Mouse (Mus musculus): Measurements from ENCODE around the gene Iqcg. TPM values are rescaled to one million over a fixed set of nuclear protein-coding genes. Genes with fewer than 3 reads are reported as not detected.

The Iqcg gene
- polyA plus RNA-seq, 1 experiment from 2014 or later = 7.4 TPM

GRCm38 (mm10) chr16:33017677-33018349 lies 38.2 kb downstream of the Iqcg start:
- H3K4me3 ChIP-seq (ENCODE audit: low read depth, low read length) = no peak overlapping the region
- no peak overlapping the region for H3K27ac ChIP-seq (replicated peaks; ENCODE audit: low read depth, low read length)
- no peaks in the 10 kb centered on the region for H3K9me3 ChIP-seq (ENCODE audit: control insufficient read depth, low read length)
- H3K4me2 ChIP-seq (ENCODE audit: low read depth, low read length) = no peak overlapping the region
- DNase-seq (ENCODE audit: low spot score) = no peak
- WGBS = 89% methylated on average over 5 of the region's 5 CpGs
- no peak for ATAC-seq (ENCODE audit: low read depth)
- no peaks in the 10 kb centered on the region for H3K27me3 ChIP-seq (replicated peaks; ENCODE audit: control insufficient read depth, insufficient read depth, low read length)
- no peak overlapping the region for H3K9ac ChIP-seq (ENCODE audit: low read depth, low read length)
- peaks cover 24% of the 10 kb centered on the region for H3K36me3 ChIP-seq (ENCODE audit: control insufficient read depth, insufficient read depth, low read length)
- no peaks in the 10 kb centered on the region for H3K4me1 ChIP-seq (ENCODE audit: control insufficient read depth, insufficient read depth, low read length)

GRCm38 (mm10) chr16:33015986-33016385 lies 40.0 kb downstream of the Iqcg start:
- ATAC-seq (ENCODE audit: low read depth) = no peak

GRCm38 (mm10) chr16:33015396-33015907 lies 40.6 kb downstream of the Iqcg start:
- Histone ChIP-seq H3K4me1 (ENCODE audit: control insufficient read depth, insufficient read depth, low read length) (no peaks in the 10 kb centered on the region), H3K27ac (replicated peaks; ENCODE audit: low read depth, low read length) (no peak overlapping the region), H3K27me3 (replicated peaks; ENCODE audit: control insufficient read depth, insufficient read depth, low read length) (no peaks in the 10 kb centered on the region), H3K9me3 (ENCODE audit: control insufficient read depth, low read length) (no peaks in the 10 kb centered on the region), H3K4me3 (ENCODE audit: low read depth, low read length) (no peak overlapping the region), H3K9ac (ENCODE audit: low read depth, low read length) (no peak overlapping the region), H3K36me3 (ENCODE audit: control insufficient read depth, insufficient read depth, low read length) (peaks cover 46% of the 10 kb centered on the region), H3K4me2 (ENCODE audit: low read depth, low read length) (no peak overlapping the region)
- WGBS = 93% methylated on average over 3 of the region's 3 CpGs
- no peak for ATAC-seq (ENCODE audit: low read depth)
- DNase-seq (ENCODE audit: low spot score) = no peak

More at GRCm38 (mm10) chr16:33015986-33016385, 40.0 kb downstream of the Iqcg start:
- WGBS = 82% methylated on average over 2 of the region's 2 CpGs
- no peak for DNase-seq (ENCODE audit: low spot score)
- H3K9me3 ChIP-seq (ENCODE audit: control insufficient read depth, low read length) = no peaks in the 10 kb centered on the region
- no peak overlapping the region for H3K4me2 ChIP-seq (ENCODE audit: low read depth, low read length)
- H3K27me3 ChIP-seq (replicated peaks; ENCODE audit: control insufficient read depth, insufficient read depth, low read length) = no peaks in the 10 kb centered on the region
- no peaks in the 10 kb centered on the region for H3K4me1 ChIP-seq (ENCODE audit: control insufficient read depth, insufficient read depth, low read length)
- H3K36me3 ChIP-seq (ENCODE audit: control insufficient read depth, insufficient read depth, low read length) = peaks cover 40% of the 10 kb centered on the region
- no peak overlapping the region for H3K4me3 ChIP-seq (ENCODE audit: low read depth, low read length)
- H3K9ac ChIP-seq (ENCODE audit: low read depth, low read length) = no peak overlapping the region
- H3K27ac ChIP-seq (replicated peaks; ENCODE audit: low read depth, low read length) = no peak overlapping the region

GRCm38 (mm10) chr16:33014921-33015320 lies 41.1 kb downstream of the Iqcg start:
- peaks cover 51% of the 10 kb centered on the region for H3K36me3 ChIP-seq (ENCODE audit: control insufficient read depth, insufficient read depth, low read length)

GRCm38 (mm10) chr16:33013801-33014200 lies 42.2 kb downstream of the Iqcg start:
- Histone ChIP-seq H3K4me2 (ENCODE audit: low read depth, low read length) (no peak overlapping the region), H3K36me3 (ENCODE audit: control insufficient read depth, insufficient read depth, low read length) (peaks cover 62% of the 10 kb centered on the region), H3K4me1 (ENCODE audit: control insufficient read depth, insufficient read depth, low read length) (no peaks in the 10 kb centered on the region), H3K4me3 (ENCODE audit: low read depth, low read length) (no peak overlapping the region), H3K9me3 (ENCODE audit: control insufficient read depth, low read length) (no peaks in the 10 kb centered on the region), H3K27me3 (replicated peaks; ENCODE audit: control insufficient read depth, insufficient read depth, low read length) (no peaks in the 10 kb centered on the region), H3K9ac (ENCODE audit: low read depth, low read length) (no peak overlapping the region), H3K27ac (replicated peaks; ENCODE audit: low read depth, low read length) (no peak overlapping the region)
- WGBS = 94% methylated on average over 5 of the region's 5 CpGs
- ATAC-seq (ENCODE audit: low read depth) (no peak), DNase-seq (ENCODE audit: low spot score) (no peak)

More at GRCm38 (mm10) chr16:33014921-33015320, 41.1 kb downstream of the Iqcg start:
- no peak overlapping the region for H3K4me3 ChIP-seq (ENCODE audit: low read depth, low read length)
- H3K27ac ChIP-seq (replicated peaks; ENCODE audit: low read depth, low read length) = no peak overlapping the region
- H3K9ac ChIP-seq (ENCODE audit: low read depth, low read length) = no peak overlapping the region
- no peaks in the 10 kb centered on the region for H3K9me3 ChIP-seq (ENCODE audit: control insufficient read depth, low read length)
- H3K4me2 ChIP-seq (ENCODE audit: low read depth, low read length) = no peak overlapping the region
- no peaks in the 10 kb centered on the region for H3K4me1 ChIP-seq (ENCODE audit: control insufficient read depth, insufficient read depth, low read length)
- 100% methylated on average over 1 of the region's 1 CpGs for WGBS
- no peak for DNase-seq (ENCODE audit: low spot score)
- ATAC-seq (ENCODE audit: low read depth) = no peak
- no peaks in the 10 kb centered on the region for H3K27me3 ChIP-seq (replicated peaks; ENCODE audit: control insufficient read depth, insufficient read depth, low read length)

- Histone ChIP-seq H3K9me3 (ENCODE audit: control insufficient read depth, low read length) (no peaks in the 10 kb centered on the region), H3K9ac (ENCODE audit: low read depth, low read length) (no peak overlapping the region), H3K36me3 (ENCODE audit: control insufficient read depth, insufficient read depth, low read length) (peaks cover 93% of the 10 kb centered on the region), H3K4me1 (ENCODE audit: control insufficient read depth, insufficient read depth, low read length) (no peaks in the 10 kb centered on the region), H3K27ac (replicated peaks; ENCODE audit: low read depth, low read length) (no peak overlapping the region), H3K27me3 (replicated peaks; ENCODE audit: control insufficient read depth, insufficient read depth, low read length) (no peaks in the 10 kb centered on the region), H3K4me3 (ENCODE audit: low read depth, low read length) (no peak overlapping the region), H3K4me2 (ENCODE audit: low read depth, low read length) (no peak overlapping the region)
- WGBS = 81% methylated on average over 6 of the region's 6 CpGs
- ATAC-seq (ENCODE audit: low read depth) (no peak), DNase-seq (ENCODE audit: low spot score) (no peak)
Measured at GRCm38 (mm10) chr16:33010166-33010565, 45.9 kb downstream of the Iqcg start.

- no peaks in the 10 kb centered on the region for H3K4me1 ChIP-seq (ENCODE audit: control insufficient read depth, insufficient read depth, low read length)
- DNase-seq (ENCODE audit: low spot score) (no peak), ATAC-seq (ENCODE audit: low read depth) (no peak)
- H3K4me3 ChIP-seq (ENCODE audit: low read depth, low read length) = no peak overlapping the region
- H3K9me3 ChIP-seq (ENCODE audit: control insufficient read depth, low read length) = no peaks in the 10 kb centered on the region
- H3K27ac ChIP-seq (replicated peaks; ENCODE audit: low read depth, low read length) = no peak overlapping the region
- no peaks in the 10 kb centered on the region for H3K27me3 ChIP-seq (replicated peaks; ENCODE audit: control insufficient read depth, insufficient read depth, low read length)
- 80% methylated on average over 7 of the region's 7 CpGs for WGBS
- peaks cover 82% of the 10 kb centered on the region for H3K36me3 ChIP-seq (ENCODE audit: control insufficient read depth, insufficient read depth, low read length)
- H3K9ac ChIP-seq (ENCODE audit: low read depth, low read length) = no peak overlapping the region
- H3K4me2 ChIP-seq (ENCODE audit: low read depth, low read length) = no peak overlapping the region
Measured at GRCm38 (mm10) chr16:33007436-33007835, 48.6 kb downstream of the Iqcg start.

GRCm38 (mm10) chr16:33006888-33007287 lies 49.1 kb downstream of the Iqcg start:
- H3K27me3 ChIP-seq (replicated peaks; ENCODE audit: control insufficient read depth, insufficient read depth, low read length) = no peaks in the 10 kb centered on the region
- H3K27ac ChIP-seq (replicated peaks; ENCODE audit: low read depth, low read length) = no peak overlapping the region
- H3K36me3 ChIP-seq (ENCODE audit: control insufficient read depth, insufficient read depth, low read length) = peaks cover 77% of the 10 kb centered on the region
- WGBS = 89% methylated on average over 7 of the region's 7 CpGs
- no peaks in the 10 kb centered on the region for H3K9me3 ChIP-seq (ENCODE audit: control insufficient read depth, low read length)
- no peak overlapping the region for H3K4me2 ChIP-seq (ENCODE audit: low read depth, low read length)
- no peak overlapping the region for H3K9ac ChIP-seq (ENCODE audit: low read depth, low read length)
- DNase-seq (ENCODE audit: low spot score) (peak; percentile 39), ATAC-seq (ENCODE audit: low read depth) (peak; percentile 37; the same call in 1 of the 2 replicates)
- H3K4me3 ChIP-seq (ENCODE audit: low read depth, low read length) = no peak overlapping the region
- no peaks in the 10 kb centered on the region for H3K4me1 ChIP-seq (ENCODE audit: control insufficient read depth, insufficient read depth, low read length)

- Histone ChIP-seq H3K4me3 (ENCODE audit: low read depth, low read length) (no peak overlapping the region), H3K9ac (ENCODE audit: low read depth, low read length) (no peak overlapping the region), H3K27ac (replicated peaks; ENCODE audit: low read depth, low read length) (no peak overlapping the region), H3K4me2 (ENCODE audit: low read depth, low read length) (no peak overlapping the region), H3K4me1 (ENCODE audit: control insufficient read depth, insufficient read depth, low read length) (no peaks in the 10 kb centered on the region), H3K27me3 (replicated peaks; ENCODE audit: control insufficient read depth, insufficient read depth, low read length) (no peaks in the 10 kb centered on the region), H3K9me3 (ENCODE audit: control insufficient read depth, low read length) (no peaks in the 10 kb centered on the region; the same call in 1 of the 2 replicates), H3K36me3 (ENCODE audit: control insufficient read depth, insufficient read depth, low read length) (peaks cover 76% of the 10 kb centered on the region)
- DNase-seq (ENCODE audit: low spot score) (peak; percentile 79), ATAC-seq (ENCODE audit: low read depth) (no peak)
- WGBS = 52% methylated on average over 9 of the region's 9 CpGs
Measured at GRCm38 (mm10) chr16:33005216-33005615, 50.8 kb downstream of the Iqcg start.
